Mouse (Mus musculus): ENCODE measurements around the gene Ctc1.

GRCm38 (mm10) chr11:69038173-69038572 is 22.5 kb downstream of the Ctc1 start:
- no peak for TF ChIP-seq EP300 (IDR thresholded peaks at IDR 0.05; ENCODE audit: insufficient read depth, low read depth, low read length)
- no peak for TF ChIP-seq POLR2A (IDR thresholded peaks at IDR 0.05; ENCODE audit: insufficient read depth, low read depth, low read length)
- no peak for TF ChIP-seq CTCF (IDR thresholded peaks at IDR 0.05)
